Mouse (Mus musculus) layer of hippocampus, adult 9-10 months (tissue): ENCODE data around the gene A130010J15Rik.

ENCODE experiments used
- DNase-seq: peaks from one replicate; pipeline ENCODE4 v3.0.0; 2022; ENCODE audit warnings: low spot score

A130010J15Rik gene

GRCm38 (mm10) chr1:193156316-193157110 is 11.3 kb upstream of the A130010J15Rik start:
- no peak for DNase-seq

GRCm38 (mm10) chr1:193157111-193157492 is 10.7 kb upstream of the A130010J15Rik start:
- no peak for DNase-seq

GRCm38 (mm10) chr1:193159163-193159562 is 8.7 kb upstream of the A130010J15Rik start:
- no peak for DNase-seq

GRCm38 (mm10) chr1:193159613-193160012 is 8.2 kb upstream of the A130010J15Rik start:
- DNase-seq = no peak

- DNase-seq = no peak
Measured at GRCm38 (mm10) chr1:193160317-193161032, 7.4 kb upstream of the A130010J15Rik start.

- no peak for DNase-seq
Measured at GRCm38 (mm10) chr1:193169228-193169627, 1.4 kb downstream of the A130010J15Rik start.

- no peak for DNase-seq
Measured at GRCm38 (mm10) chr1:193169856-193170255, 2.0 kb downstream of the A130010J15Rik start.

GRCm38 (mm10) chr1:193172991-193173809 is 5.4 kb downstream of the A130010J15Rik start:
- DNase-seq = peak; percentile 86

- DNase-seq = no peak
Measured at GRCm38 (mm10) chr1:193173810-193174129, 5.9 kb downstream of the A130010J15Rik start.

GRCm38 (mm10) chr1:193174143-193174733 is 6.4 kb downstream of the A130010J15Rik start:
- DNase-seq = no peak

GRCm38 (mm10) chr1:193181104-193181503 is 13.3 kb downstream of the A130010J15Rik start:
- DNase-seq = no peak

- DNase-seq = no peak
Measured at GRCm38 (mm10) chr1:193188257-193188656, 20.4 kb downstream of the A130010J15Rik start.

- no peak for DNase-seq
Measured at GRCm38 (mm10) chr1:193189151-193189621, 21.3 kb downstream of the A130010J15Rik start.

GRCm38 (mm10) chr1:193189771-193190170 is 21.9 kb downstream of the A130010J15Rik start:
- no peak for DNase-seq

GRCm38 (mm10) chr1:193191675-193192283 is 23.9 kb downstream of the A130010J15Rik start:
- DNase-seq = no peak

GRCm38 (mm10) chr1:193194416-193195140 is 26.7 kb downstream of the A130010J15Rik start:
- no peak for DNase-seq

GRCm38 (mm10) chr1:193195169-193195810 is 27.4 kb downstream of the A130010J15Rik start:
- no peak for DNase-seq

- DNase-seq = no peak
Measured at GRCm38 (mm10) chr1:193197494-193198205, 29.8 kb downstream of the A130010J15Rik start.

GRCm38 (mm10) chr1:193198312-193198711 is 30.5 kb downstream of the A130010J15Rik start:
- no peak for DNase-seq
